Mouse (Mus musculus) c-Kit-negative CD71-positive TER-119-positive erythroid progenitor cells, embryonic 14.5 days (primary cell): ENCODE measurements around the gene Polrmt.

Source experiments
- DNase-seq: peaks from one replicate; pipeline ENCODE4 v3.0.0-alpha.2; 2013; ENCODE audit warnings: low read depth, low spot score

The Polrmt gene

DNA sequence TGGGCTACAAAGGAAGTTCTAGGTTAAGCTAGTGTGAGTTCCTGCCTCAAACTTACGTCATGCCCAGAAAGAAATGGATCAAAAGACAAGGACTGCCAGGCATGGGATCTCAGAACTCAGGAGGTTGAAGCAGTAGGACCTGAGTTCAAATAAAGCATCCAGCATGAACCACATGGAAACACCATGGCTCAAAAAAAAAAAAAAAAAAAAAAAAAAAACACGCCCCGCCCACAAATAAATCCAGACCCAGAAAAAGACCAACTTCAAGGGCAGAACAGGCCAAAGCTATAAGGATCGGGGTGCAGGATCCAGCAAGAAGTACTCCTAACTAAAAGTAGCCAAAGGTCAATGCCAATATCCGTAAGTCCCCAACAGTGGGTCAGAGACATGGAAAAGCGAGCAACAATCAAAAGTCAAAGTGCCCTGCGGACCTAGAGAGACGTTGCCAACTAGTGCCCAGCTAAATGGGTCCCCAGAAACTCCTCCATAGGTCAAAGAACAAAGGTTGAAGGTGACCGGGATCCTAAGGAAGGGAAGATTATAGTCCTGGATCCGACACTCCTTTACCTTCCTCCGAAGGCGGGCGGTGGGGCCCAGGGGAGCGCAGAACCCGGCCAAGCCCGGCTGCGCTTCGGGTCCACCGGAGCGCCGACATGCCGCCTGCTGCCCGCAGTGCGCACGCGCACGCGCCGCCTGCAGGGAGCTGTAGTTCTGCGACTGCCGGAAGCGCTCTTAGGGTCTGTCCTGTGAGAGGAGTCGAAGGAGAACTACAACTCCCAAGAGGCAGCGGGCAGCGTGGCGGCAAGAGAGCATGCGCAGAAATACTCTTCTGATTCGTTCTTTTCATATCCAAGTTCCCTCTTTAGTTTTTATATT is at the start of gene Polrmt:
Gene Polrmt, minus strand, starts transcription at position 684 of the 876 bp plus-strand sequence.
- DNase-seq: peak; percentile 94

DNA sequence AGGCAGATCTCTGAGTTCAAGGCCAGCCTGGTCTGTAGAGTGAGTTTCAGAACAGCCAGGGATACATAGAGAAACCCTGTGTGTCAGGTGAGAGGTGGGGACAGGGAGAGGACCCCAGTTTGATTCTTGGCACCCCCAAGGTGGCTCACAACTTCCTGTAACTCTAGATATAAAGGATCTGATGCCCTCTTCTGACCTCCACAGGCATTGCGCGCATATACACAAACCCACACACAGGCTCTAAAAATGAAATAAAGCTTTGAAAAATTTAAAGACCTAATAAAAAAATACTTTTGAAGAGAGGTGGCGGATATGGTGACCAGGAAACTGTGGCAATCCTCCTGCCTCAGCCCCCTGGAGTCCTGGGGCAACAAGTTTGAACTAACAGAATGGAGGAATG is 49.5 kb upstream of the Polrmt start:
- DNase-seq: no peak

DNA sequence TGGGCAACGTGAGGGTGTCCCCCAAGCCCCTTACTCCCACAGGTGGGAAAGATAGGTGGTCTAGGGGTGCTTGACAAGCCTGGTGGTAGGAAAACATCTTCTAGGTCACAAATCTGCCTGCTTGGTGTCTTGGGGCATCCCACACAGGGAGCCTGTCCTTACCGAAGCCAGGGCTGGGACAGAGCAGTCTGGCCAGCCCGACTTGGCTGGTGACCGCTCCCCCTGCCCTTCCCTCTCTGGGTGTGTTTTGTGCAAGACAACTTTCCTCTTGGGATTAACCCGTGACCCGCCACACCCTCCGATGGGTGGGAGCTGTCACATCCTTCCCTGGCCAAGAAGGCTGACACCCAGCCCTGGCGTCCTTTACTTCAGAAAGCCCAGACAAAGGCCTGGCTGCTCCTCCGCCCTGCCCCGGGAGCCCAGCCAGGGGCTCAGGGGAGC is 48.1 kb upstream of the Polrmt start:
- no peak for DNase-seq

DNA sequence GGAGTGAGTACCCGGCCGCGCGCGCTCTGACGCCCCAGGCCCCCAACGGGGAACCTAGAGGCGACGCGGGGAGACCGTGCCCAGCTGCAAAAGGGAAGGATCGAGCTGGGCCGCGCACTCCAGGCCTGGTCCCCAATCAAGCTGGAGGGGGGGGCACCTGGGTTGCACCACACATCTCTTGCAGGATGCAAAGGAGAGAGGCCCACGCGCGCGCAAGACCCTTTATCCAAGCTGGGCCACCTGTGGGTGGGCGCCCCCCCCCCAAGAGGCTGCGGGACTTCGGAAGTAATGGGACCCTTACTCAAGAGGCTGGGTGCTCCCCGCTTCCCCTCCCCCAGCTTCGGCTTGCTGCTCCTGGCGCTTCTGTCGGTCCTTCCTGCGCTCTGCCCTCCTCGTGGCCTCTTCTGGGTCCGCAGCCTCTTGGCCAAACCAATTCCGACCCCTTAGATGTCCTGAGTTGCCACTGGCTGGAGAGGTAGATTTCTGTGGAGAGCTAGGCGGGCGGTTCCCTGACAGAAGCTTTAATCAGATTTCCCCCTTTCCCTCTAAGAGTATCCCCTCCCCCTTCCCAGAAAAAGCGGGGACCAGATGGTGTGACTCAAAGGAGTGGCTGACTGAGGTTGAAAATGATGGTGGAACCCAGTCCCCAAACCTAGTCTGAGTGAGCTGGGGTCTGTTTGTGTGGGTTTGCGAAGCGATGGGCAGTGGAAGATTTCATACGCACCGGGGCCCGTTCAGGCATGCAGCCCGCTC is 47.5 kb upstream of the Polrmt start:
- no peak for DNase-seq

DNA sequence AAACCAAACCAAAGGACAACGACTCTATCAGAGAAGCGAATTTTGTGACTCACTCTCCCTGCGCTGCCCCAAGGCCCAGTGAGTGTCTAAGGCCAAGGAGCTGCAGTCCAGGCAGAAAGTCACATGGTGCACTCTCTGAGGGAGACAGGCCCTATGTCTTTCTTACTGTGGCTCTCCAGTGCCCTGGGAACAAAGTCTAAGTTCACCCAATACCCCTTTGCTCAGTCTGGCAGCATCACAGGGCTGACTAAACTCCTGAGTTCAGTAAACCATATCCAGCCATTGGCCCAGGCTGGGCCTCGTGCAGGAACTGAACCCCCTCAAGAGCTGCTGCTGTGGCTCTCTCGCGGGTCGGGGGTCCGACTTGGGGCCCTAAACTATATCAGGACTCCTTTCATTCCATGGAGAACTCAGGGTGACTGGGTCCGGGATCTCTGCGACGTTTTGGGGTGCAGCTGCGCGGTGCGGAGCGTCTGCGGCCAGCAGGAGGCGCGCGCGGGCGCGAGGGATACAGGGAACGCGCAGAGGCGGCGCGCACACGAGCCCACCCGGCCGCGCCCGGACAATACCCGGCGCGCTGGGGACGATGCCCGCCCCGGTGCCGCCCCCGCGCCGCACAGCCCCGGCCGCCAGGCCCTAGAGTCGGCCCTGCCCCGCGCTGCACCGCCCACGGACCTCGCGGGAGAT is 46.8 kb upstream of the Polrmt start, which contains the start of gene Palm:
Gene Palm, plus strand, starts transcription at position 522 of the 687 bp plus-strand sequence.
- DNase-seq: no peak

DNA sequence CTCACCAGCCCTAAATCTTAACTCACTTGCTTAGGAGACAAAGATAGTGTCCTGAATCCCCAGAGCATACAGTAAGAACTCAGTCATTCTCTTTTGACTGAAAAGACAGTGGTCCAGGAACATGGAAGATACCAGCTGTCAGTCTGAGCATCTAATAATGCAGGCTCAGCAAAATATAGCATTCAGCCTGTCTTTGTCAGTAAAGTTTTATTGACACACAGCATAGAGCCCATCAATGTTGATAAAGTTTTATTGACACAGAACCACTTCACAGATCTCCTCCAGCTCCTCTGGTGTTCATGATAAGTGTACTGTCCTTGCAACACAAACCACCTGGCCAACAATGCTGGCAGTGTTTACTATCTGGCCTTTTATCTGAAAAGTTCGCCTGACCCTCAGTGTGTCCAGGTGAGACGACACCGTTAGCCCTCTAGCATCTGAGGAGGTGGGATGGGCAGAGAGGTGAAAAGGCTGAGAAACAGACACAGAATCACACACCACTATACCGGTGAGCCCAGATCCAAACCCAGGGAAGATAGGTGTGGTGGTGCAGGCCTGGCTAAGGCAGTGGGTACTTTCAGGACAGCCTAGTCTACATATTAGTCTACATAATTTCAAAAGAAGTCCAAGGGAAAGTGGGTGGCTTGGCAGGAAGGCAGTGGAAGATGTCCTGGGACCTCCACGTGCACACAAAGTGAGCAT is 46.1 kb upstream of the Polrmt start:
- no peak for DNase-seq

DNA sequence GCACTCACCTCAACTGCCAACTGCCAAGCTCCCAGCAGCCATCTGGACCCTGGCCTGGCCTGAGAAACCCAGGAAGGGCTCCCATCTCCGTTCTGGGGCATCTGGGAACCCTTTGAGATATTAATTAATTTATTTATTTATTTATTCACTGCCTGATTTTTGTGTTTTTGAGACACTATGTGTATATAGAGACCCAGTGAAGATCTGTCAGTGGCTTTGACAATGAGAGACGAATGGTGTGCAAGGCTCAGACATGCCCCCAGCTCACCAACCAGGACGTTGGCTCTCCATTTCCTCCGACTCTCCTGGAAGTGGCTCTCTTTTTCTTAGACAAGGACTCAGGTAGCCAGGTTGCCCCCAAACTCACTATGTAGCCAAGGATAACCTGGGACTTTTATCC is 44.5 kb upstream of the Polrmt start, which contains the start of gene Prss57:
Gene Prss57, minus strand, starts transcription at position 101 of the 400 bp plus-strand sequence.
- no peak for DNase-seq

DNA sequence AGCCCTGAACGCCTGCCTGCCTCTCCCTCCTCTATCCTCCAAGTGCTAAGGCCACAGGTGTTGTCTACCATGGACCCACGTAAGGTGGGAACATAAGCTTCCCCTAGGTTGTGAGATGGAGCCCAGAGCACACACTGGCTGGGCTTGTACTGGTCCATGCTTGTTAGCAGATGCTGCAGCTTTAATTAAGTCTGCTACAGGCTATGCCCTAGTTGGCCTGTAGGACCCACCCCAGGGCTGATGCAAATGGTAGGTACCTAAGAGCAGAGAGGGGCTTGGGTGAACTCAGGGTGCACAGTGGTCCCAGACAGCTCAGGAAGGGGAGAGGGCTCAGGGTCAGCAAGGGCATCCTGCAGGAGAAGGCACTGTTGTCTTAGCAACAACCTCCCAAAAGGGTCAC is 43.2 kb upstream of the Polrmt start:
- DNase-seq: no peak

DNA sequence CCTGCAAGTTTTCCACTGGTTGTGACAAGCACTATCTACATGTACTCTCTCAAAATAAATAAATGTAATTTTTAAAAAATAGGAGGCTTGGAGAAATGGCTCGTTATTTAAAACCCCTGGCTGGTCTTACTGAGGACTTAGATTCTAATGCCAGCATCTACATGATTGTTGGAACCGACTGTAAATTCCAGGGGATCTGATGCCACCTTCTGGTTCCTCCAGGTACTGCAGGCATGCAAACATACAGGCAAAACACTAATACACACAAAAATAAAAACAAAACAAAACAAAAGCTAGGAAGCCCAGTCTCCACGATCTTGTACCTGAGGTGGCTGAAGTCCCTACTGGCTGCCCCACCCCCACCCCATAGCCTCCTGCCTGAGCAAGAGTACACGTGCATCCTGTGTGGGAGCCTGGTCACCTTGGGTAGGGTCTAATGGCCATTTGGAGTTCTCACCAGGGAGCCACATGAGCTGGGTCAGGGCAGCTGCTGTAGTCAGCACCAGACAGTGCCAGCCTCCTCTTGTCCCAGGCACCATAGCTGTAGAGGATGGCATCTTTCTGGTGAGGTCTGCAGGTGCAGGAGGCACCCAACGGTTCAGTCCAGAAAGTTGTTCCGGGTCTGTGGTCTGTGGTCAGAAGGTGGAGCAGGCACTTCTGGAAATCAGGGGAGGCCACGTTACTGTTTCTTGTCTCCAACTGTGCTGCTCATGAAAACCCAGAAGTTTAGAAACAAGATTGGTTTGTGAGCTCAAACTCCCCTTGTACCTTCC is 42.2 kb upstream of the Polrmt start:
- peak; percentile 60 for DNase-seq

DNA sequence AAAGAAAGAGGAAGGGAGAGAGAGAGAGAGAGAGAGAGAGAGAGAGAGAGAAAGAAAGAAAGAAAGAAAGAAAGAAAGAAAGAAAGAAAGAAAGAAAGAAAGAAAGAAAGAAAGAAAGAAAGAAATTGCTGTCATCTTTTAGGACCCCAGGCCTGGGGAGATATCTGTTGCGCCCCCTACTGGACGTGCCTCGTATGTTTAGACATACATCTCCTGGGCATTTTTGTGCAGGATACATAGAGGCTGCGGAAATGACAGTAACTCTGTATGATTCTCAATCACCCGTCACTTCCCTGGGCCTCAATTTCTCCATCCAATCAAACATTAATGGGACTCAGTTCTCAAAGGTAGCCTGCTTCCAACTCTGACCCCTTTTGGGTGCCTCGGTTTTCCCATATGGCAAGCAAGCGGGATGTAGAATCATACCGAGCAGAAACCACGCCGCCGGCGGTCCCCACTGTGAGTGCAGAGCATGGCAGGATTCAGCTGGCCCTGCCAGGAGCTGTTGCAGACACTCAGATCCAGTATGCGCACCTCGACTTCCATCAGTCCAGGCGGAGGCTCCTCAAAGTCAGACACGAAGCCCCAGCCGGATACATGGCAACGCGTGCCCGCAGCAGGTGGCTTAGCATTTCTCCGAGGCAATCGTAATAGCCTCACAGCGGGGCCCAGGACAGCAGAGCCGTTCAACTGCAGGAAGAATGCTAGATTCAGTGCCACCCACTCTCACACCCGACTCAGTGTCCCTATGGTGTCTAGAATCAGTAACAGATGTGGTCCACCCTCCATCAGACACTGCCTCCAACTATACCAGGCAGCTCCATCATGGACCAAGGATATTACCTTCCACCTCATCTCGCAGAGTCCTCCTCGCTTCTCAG is 37.8 kb upstream of the Polrmt start:
- DNase-seq: no peak

DNA sequence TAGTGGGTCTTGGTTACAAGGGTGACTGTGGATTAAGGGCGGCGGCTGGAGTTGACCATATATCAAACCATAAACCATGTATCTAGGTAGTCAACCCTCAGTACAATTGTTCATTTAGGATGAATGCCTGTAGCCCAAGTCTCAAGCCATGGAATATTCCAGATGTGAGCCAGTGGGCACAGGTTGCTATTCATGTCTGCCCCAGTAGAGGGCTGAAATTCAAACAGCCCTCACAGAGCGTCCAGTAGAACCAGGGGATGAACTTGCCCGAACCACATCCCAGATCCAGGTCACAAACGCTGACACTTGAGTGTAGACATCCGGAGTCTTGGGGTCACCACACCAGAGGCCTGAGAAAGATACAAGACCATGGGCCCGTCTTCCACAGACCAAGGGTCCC is 36.7 kb upstream of the Polrmt start:
- no peak for DNase-seq

DNA sequence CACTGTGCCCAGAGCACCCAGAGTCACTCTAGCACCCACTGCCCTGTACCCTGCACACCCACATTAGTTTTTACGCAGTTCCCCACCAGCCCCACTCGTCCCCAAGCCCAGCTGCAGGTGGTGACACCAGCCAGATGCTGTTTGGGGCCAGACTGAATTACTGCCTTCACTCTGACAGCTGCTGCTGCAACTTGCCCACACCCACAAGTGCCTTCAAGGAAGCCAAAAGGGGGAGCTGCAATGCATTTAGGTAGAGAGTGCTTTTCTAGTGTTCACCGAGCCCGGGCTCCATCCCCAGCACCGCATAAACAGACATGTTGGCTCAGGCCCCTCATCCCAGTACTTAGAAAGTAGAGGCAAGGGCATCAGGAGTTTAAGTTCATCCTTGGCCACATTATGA is 35.6 kb upstream of the Polrmt start:
- no peak for DNase-seq

DNA sequence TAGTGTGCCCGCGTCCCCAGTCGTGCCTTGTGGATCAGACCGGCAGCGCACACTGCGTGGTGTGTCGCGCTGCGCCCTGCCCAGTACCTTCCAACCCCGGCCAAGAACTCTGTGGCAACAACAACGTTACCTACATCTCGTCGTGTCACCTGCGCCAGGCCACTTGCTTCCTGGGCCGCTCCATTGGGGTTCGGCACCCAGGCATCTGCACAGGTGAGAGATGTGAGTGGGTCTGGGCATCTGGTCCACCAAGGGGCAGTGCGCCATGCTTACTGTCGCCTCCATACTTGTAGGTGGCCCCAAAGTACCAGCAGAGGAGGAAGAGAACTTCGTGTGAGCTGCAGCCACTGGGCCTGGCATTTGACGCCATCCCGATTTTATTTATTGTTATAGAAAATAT is 34.8 kb upstream of the Polrmt start:
- no peak for DNase-seq

DNA sequence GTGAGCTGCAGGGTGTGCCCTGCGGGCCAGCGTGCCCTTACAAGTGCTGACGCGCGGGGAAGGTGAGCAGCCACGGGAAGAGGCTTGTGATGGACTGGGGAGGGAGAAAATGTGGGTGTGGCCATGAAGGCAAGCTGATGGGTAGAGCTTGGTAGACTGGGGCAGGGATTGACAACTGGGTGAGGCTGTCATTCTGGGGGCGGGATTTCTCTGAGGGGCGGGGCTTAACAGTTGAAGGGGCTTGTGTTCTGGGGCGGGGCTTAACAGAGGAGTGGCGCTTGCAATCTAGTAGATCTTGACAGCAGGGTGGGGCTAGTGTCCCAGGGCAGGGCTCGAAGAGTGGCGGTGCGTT is 34.3 kb upstream of the Polrmt start:
- DNase-seq: no peak

DNA sequence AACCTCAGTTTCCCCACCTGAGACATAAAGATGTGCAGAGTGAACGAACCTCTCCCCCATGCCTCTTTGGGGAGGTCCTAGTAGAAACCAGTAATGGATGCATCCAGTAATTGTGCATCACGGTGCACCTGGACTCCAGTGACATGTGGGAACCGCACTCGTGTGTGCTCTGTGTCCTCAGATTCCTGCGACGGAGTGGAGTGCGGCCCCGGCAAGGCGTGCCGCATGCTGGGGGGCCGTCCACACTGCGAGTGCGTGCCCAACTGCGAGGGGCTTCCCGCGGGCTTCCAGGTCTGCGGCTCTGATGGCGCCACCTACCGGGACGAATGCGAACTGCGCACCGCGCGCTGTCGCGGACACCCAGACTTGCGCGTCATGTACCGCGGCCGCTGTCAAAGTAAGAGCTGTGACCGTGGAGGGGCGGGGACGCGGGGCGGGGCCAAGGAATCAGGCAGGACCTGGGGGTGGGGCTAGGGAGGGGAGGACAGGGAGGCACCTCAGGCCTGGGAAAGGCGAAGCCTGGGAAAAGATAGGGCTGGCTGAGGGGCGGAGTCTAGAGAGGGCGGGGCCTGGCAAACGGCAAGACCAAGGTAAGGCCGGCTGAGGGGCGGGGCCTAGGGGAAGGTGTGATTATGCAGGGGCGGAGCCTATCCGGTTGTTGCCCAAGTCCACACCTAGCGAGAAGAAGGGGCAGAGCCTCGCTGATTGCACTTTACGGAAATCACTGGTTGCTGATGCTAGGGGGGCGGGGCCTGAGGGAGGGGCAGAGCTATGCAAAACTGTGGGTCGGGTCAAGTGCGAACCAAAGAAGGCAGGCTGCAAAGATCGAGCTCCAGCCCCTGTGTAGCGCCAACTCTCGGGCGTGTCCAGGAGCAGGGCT is 33.6 kb upstream of the Polrmt start:
- DNase-seq: peak; percentile 79

DNA sequence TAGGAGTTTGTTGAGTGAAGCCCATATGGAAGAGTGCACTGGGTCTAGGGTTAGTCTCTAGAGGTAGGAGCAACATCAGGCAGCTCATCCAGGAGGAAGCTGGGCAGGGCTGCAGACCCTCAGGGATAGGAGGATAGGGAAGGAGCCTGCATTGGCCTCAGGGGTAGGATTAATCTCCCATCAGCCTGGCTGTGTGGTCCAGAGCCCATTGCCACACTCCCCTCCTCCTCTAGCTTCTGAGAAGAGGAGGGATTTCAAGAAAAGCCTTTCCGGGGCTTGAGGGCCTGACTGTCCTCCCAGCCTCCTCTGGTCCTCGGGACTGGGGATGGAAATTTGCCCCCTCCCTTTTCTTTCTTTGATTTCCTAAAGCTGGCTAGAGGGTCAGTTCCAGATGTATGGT is 32.8 kb upstream of the Polrmt start:
- no peak for DNase-seq

DNA sequence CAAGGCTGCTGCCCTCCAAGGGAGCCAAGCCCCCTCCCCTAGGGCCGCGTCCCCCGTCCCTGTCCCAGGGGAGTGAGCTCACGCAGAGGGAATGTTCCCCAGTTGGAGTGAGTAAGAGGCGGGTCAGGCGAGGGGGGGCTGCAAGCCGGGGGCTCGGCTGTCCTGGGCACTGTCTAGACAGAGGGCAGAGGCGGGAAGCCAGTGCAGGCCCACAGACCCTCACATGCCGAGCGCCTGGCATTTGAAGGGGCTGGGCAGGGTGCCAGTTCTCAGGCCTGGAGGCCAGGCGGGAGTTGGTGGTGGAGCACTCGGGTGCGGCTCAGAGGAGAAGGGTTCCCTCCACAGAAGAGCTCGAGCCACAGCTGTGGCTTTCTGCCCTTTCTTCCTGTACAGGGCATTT is 31.6 kb upstream of the Polrmt start:
- DNase-seq: no peak

DNA sequence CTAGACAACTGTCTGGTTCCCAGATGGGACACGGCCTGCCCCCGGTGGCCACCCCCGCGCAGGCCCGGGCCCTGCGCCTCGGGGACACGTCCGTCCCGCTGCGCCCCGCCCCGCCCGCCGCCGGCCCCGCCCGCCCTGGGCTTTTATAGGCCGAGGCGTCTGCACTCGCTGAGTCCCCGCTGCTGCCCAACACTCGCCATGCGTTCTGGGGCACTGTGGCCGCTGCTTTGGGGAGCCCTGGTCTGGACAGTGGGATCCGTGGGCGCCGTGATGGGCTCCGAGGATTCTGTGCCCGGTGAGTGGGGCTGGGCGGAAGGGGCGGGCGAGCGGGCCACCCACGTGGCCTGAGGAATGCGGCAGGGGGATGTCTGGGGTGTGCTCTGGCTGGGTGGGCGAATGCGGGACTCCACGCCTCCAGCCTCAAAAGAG is 30.7 kb upstream of the Polrmt start, which contains the start of gene Fstl3:
Gene Fstl3, plus strand, starts transcription at position 170 of the 429 bp plus-strand sequence.
- no peak for DNase-seq
